Mouse (Mus musculus) ES-E14 (cell line): ENCODE measurements around the gene Phf1. TPM values are rescaled to one million over a fixed set of nuclear protein-coding genes. Genes with fewer than 3 reads are reported as not detected.

ENCODE experiments used
- DNase-seq: peaks from one replicate; pipeline ENCODE4 v3.0.0-alpha.2; 2013; ENCODE audit warnings: low read depth, low spot score
- H3K27ac ChIP-seq: 2 replicates; pipeline ENCODE4 v1.5.1; 2012; ENCODE audit warnings: low read depth, mild to moderate bottlenecking, low read length, moderate library complexity, mixed read lengths; ENCODE audit not compliant: poor library complexity, insufficient read depth, severe bottlenecking
- H3K36me3 ChIP-seq: 2 replicates; pipeline ENCODE4 v1.6.1; 2012; ENCODE audit warnings: mild to moderate bottlenecking, low read length, moderate library complexity, mixed read lengths; ENCODE audit not compliant: control insufficient read depth, poor library complexity, insufficient read depth, severe bottlenecking
- H3K4me1 ChIP-seq, 2 experiments: fragments of 150-350 bp in 1 of 2; sonication (generic) in 1 of 2; 2 replicates each; pipeline ENCODE4 v1.6.1; 2012; ENCODE audit warnings: low read length in 2 of 2, mild to moderate bottlenecking in 1 of 2, mixed read lengths in 1 of 2; ENCODE audit not compliant: control insufficient read depth in 2 of 2, insufficient read depth in 2 of 2, poor library complexity in 1 of 2
- H3K4me3 ChIP-seq, 2 experiments: fragments of 150-350 bp in 1 of 2; sonication (generic) in 1 of 2; 2 replicates each; pipeline ENCODE4 v1.5.1; 2012; ENCODE audit warnings: low read length in 2 of 2, low read depth in 1 of 2, mild to moderate bottlenecking in 1 of 2, mixed read lengths in 1 of 2; ENCODE audit not compliant: insufficient read depth in 1 of 2, poor library complexity in 1 of 2, severe bottlenecking in 1 of 2
- H3K9ac ChIP-seq: 2 replicates; pipeline ENCODE4 v1.6.1; 2012; ENCODE audit warnings: low read depth, mild to moderate bottlenecking, low read length, mixed read lengths; ENCODE audit not compliant: poor library complexity, insufficient read depth, severe bottlenecking
- H3K9me3 ChIP-seq: fragments of 150-350 bp; sonication (generic); 2 replicates; pipeline ENCODE4 v1.6.1; 2012; ENCODE audit warnings: low read depth, mild to moderate bottlenecking, low read length; ENCODE audit not compliant: control insufficient read depth, insufficient read depth
- CHD2 ChIP-seq: IDR thresholded peaks from 2 replicates; pipeline ENCODE4 v1.6.1; 2014; ENCODE audit warnings: mild to moderate bottlenecking, low read depth, low read length, inconsistent platforms
- HCFC1 ChIP-seq: IDR thresholded peaks from 2 replicates; pipeline ENCODE4 v1.6.1; 2012; ENCODE audit warnings: low read length, inconsistent platforms, borderline replicate concordance; ENCODE audit not compliant: insufficient read depth
- MAFK ChIP-seq: IDR thresholded peaks from 2 replicates; pipeline ENCODE4 v1.6.1; 2014; ENCODE audit warnings: mild to moderate bottlenecking, low read depth, low read length, inconsistent platforms; ENCODE audit not compliant: insufficient read depth
- ZC3H11A ChIP-seq: IDR thresholded peaks from 2 replicates; pipeline ENCODE4 v1.6.1; 2012; ENCODE audit warnings: low read depth, mild to moderate bottlenecking, inconsistent platforms, low read length, borderline replicate concordance
- ZNF384 ChIP-seq: IDR thresholded peaks from 2 replicates; pipeline ENCODE4 v1.6.1; 2012; ENCODE audit warnings: low read depth, low read length, inconsistent platforms
- in situ Hi-C, 2 experiments: fragments of 600-800 bp; cut with MboI; formaldehyde crosslinking; loops; one replicate each; pipeline ENCODE4 v1.15.1; 2025; ENCODE audit warnings: low sequenced_read_pairs in 2 of 2, inconsistent platforms in 1 of 2; ENCODE audit not compliant: unreplicated experiment in 2 of 2
- total RNA-seq: library from RNA; depleted of rRNA; stranded (reverse); fragments of 300-350 nt; gene quantifications from 2 replicates; pipeline ENCODE4 v1.2.3, GENCODE M21; 2012

Phf1 gene
- total RNA-seq, 1 experiment, result 9.4 TPM

DNA sequence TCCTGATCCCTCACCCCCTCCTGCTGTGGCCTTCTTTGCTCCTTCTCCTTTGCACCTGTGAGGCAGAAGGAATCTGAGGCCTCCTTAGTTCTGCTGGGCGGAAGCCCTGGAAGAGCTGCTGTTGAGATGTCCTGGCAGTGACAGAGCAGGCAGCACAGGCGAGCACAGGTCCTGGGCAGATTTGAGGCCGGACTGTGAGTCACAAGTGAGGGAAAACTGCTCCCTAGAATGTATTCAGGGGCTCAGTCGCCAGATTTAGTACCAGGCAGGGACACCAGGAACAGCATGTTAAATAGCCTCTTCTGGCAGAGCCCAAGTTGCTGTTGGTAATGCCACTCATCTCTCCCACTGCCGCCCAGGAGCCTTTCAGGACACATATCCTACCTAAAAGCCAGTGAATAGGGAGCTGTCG, 35.4 kb downstream of the Phf1 start:
- no peaks in the 10 kb centered on the region for H3K9me3 ChIP-seq
- H3K27ac ChIP-seq, result no peak overlapping the region
- no peak overlapping the region for H3K9ac ChIP-seq
- H3K36me3 ChIP-seq, result peaks cover 8% of the 10 kb centered on the region; the same call in 1 of the 2 replicates
- no peak for TF ChIP-seq HCFC1
- no peak for TF ChIP-seq MAFK
- TF ChIP-seq ZC3H11A, result no peak
- TF ChIP-seq CHD2, result no peak
- TF ChIP-seq ZNF384, result no peak
- DNase-seq, result no peak
- in situ Hi-C loops, result no loop called here
- H3K4me1 ChIP-seq, result peaks cover 0 to 17% of the 10 kb centered on the region in 2 experiments; a peak in 1 of 4 replicates
- H3K4me3 ChIP-seq, result no peak overlapping the region

DNA sequence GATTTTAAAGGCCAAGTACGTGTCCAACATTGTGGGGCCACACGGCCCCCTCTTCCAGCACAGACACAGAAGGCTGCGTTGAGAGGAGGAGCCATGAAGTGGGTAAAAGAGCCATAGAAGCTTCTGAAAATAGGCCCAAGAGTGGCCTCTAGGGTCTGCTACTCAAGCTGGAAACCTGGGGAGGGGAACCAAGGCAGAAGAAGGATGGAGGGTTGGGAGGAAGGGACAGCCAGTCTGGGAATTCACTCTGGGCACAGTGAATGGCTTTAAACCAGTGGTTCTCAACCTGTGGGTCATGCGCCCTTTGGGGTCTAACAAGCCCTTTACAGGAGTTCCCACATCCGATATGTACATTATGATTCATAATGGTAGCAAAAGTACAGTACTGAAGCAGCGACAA, 36.4 kb downstream of the Phf1 start:
- Histone ChIP-seq H3K9me3 (no peaks in the 10 kb centered on the region), H3K27ac (no peak overlapping the region), H3K4me1 (peaks cover 0 to 20% of the 10 kb centered on the region in 2 experiments; a peak in 1 of 4 replicates), H3K4me3 (no peak overlapping the region), H3K9ac (no peak overlapping the region), H3K36me3 (peaks cover 8% of the 10 kb centered on the region; the same call in 1 of the 2 replicates)
- in situ Hi-C loops, result no loop called here
- no peak for DNase-seq
- TF ChIP-seq ZNF384 (no peak), MAFK (no peak), ZC3H11A (no peak), HCFC1 (no peak), CHD2 (no peak)

DNA sequence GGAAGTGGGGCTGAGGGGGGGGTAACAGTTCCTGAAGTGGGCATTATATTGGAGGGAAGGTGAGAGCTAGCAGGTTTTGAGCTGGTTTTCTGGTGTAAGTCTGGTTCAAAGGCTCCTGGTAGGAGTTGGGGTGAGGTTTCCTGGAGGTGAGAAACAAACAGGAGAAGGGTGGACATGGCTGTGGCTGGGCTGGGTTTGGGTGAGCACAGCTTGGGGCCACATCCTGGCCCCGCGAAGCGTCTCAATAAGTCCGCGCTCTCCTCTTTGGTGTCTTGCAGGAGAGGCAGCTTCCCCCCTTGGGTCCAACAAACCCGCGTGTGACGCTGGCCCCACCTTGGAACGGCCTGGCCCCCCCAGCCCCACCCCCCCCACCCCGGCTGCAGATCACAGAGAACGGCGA, 37.4 kb downstream of the Phf1 start:
- TF ChIP-seq CHD2 (no peak), ZC3H11A (no peak), HCFC1 (no peak), ZNF384 (no peak)
- H3K27ac ChIP-seq, result no peak overlapping the region
- peaks cover 11% of the 10 kb centered on the region for H3K36me3 ChIP-seq
- no peak for DNase-seq
- no peaks in the 10 kb centered on the region for H3K9me3 ChIP-seq
- H3K4me1 ChIP-seq, result peaks cover 0 to 19% of the 10 kb centered on the region in 2 experiments; a peak in 1 of 4 replicates
- in situ Hi-C loops, result no loop called here
- no peak overlapping the region for H3K4me3 ChIP-seq
- H3K9ac ChIP-seq, result no peak overlapping the region

DNA sequence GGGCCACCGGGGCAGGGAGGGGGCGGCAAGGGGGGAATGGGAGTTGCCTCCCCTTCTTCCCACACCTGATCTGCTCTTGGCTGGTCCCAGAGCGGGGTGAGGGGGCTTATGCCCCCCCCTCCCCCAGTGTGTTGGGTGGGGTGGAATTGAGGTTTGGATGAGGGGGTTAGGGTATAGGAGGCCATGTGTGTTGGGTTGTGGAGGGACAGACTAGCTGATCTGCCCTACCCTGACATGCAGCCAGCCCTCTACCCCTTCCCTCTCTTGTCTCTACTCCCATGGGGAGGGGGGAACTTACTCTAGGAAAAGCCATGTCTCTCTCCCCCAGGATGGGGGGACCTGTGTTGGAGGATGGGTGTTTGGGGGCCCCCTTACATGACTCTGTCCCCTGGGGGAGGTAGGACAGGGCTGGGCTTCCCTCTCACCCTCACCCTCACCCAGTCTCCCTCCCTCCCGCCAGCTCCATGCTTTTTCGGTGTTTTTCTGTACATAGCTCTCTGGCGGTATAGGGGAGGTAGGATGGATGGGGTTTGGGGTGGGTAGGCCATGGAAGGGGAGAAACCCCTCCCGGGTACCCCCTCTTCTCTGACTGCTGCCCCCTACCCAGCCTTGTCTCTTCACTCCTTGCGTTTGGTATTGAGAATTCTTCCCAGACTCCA, 38.5 kb downstream of the Phf1 start:
- in situ Hi-C loops, result no loop called here
- H3K27ac ChIP-seq, result no peak overlapping the region
- no peak for DNase-seq

More for the DNA sequence above, 38.5 kb downstream of the Phf1 start:
- Histone ChIP-seq H3K36me3 (peaks cover 17% of the 10 kb centered on the region), H3K9ac (peak overlapping the region; percentile 39; the same call in 1 of the 2 replicates), H3K4me1 (peaks cover 0 to 19% of the 10 kb centered on the region in 2 experiments; a peak in 1 of 4 replicates), H3K9me3 (no peaks in the 10 kb centered on the region), H3K4me3 (no peak overlapping the region)
- TF ChIP-seq HCFC1, result no peak
- no peak for TF ChIP-seq ZC3H11A
- TF ChIP-seq CHD2, result no peak
- TF ChIP-seq ZNF384, result no peak
- no peak for TF ChIP-seq MAFK
